Mouse (Mus musculus): ENCODE data around the gene Dhx32.

DNA sequence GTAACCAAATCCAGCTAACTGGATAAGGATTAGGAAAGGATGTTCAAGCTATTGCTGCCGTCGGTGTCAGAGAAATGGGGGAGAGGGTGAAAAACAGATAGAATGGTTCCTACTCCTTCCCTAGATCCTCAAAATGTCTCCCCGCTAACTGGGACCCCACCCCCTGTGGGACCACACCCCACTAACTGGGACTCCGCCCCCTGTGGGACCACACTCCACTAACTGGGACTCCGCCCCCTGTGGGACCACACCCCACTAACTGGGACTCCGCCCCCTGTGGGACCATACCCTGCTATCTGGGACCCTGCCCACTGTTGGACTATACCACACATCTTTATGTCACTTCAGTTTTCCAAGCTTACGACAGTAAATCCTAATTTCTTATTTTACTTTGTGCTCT lies 78.6 kb downstream of the Dhx32 start:
- TF ChIP-seq CTCF (IDR thresholded peaks at IDR 0.05; ENCODE audit: borderline replicate concordance, control insufficient read depth, extremely low read depth, insufficient read depth, low read length, poor library complexity): no peak
- no peak for TF ChIP-seq POLR2A (IDR thresholded peaks at IDR 0.05; ENCODE audit: control insufficient read depth, extremely low read depth, insufficient read depth, low read length, poor library complexity)

Measured in thymus, adult 2 months (tissue).